Mouse (Mus musculus) urinary bladder, adult 18-20 months (tissue): ENCODE measurements at regions not wholly inside any gene's neighbourhood (a gene's known extent, or its start where the extent isn't known, plus 50 kb on each side); places are given as distances from the start of the nearest gene placed in this dataset.

Experiments used
- DNase-seq, 2 experiments: peaks; one replicate each; pipeline ENCODE4 v3.0.0; 2022; ENCODE audit warnings: low spot score in 2 of 2, mixed read lengths in 2 of 2

- DNase-seq, result no peak
Observed at GRCm38 (mm10) chr3:51135581-51135980, 88.7 kb upstream of the Noct start.

GRCm38 (mm10) chr3:51137730-51138312 is 86.4 kb upstream of the Noct start:
- no peak for DNase-seq

GRCm38 (mm10) chr3:51145985-51146384 is 78.3 kb upstream of the Noct start:
- no peak for DNase-seq

- DNase-seq, result no peak
Observed at GRCm38 (mm10) chr3:51150012-51150411, 74.2 kb upstream of the Noct start.

GRCm38 (mm10) chr3:51151104-51151503 is 73.1 kb upstream of the Noct start:
- DNase-seq, result no peak

- DNase-seq, result no peak
Observed at GRCm38 (mm10) chr3:51155621-51156020, 68.6 kb upstream of the Noct start.

GRCm38 (mm10) chr3:51156386-51157290 is 67.6 kb upstream of the Noct start:
- peak; percentile 26 to 34 for DNase-seq

- no peak for DNase-seq
Observed at GRCm38 (mm10) chr3:51157291-51157650, 67.0 kb upstream of the Noct start.

GRCm38 (mm10) chr3:51158449-51158848 is 65.8 kb upstream of the Noct start:
- DNase-seq, result no peak

- no peak for DNase-seq
Observed at GRCm38 (mm10) chr3:51159322-51159721, 64.9 kb upstream of the Noct start.

- DNase-seq, result no peak
Observed at GRCm38 (mm10) chr3:51159881-51160280, 64.4 kb upstream of the Noct start.

GRCm38 (mm10) chr3:51160625-51161024 is 63.6 kb upstream of the Noct start:
- DNase-seq, result no peak

- no peak for DNase-seq
Observed at GRCm38 (mm10) chr3:51169150-51169925, 54.9 kb upstream of the Noct start.

GRCm38 (mm10) chr3:51170225-51170852 is 53.9 kb upstream of the Noct start:
- peak; percentile 64 to 68 for DNase-seq
